ENCODE assay signal across 17 mouse cellular contexts in the genomic region with DNA sequence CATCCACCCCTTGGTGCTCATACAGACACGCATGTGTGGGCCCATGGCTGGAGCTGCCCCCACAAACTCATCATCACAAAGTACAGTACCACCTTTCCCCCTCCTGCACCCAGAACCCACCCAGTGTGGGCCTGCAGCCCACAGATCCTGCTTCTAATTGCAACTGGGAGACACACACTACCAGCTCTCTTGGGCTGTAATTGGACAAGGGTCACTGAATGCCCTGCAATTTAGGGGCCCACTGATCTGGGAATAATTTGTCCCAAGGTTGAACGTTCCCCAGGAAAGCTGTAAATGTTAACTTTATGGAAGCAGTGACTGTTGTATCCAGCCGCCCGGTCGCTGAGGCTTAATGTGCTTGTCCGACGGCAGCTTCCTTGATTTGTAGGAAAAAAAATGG. TPM values are rescaled to one million over a fixed set of nuclear protein-coding genes. Genes with fewer than 3 reads are reported as not detected.
DNase-seq lines count a peak whose midpoint lies in the region; ATAC-seq and TF ChIP-seq lines count a peak whose summit lies in the region.
"Had no signal": no experiment of that assay in that cellular context is flagged by ENCODE, and none has a peak within 500 bp of the region (broad histone marks: within the 10 kb centered on the region; RNA-seq: fewer than 3 reads in every experiment).

No protein-coding gene starts in this region.

- H3K4me2 ChIP-seq in intestine, embryonic 15.5 days (replicated peaks) = no peak overlapping the region
- no peak overlapping the region for H3K4me2 ChIP-seq in limb, embryonic 11.5 days (ENCODE audit: low read depth, severe bottlenecking)
- H3K4me2 ChIP-seq: forebrain, embryonic 15.5 days; heart, embryonic 11.5 days; heart, embryonic 15.5 days; hindbrain, embryonic 15.5 days had no signal

- peak; percentile 48 for ATAC-seq in intestine, embryonic 15.5 days
- ATAC-seq in limb, embryonic 11.5 days (ENCODE audit: insufficient number of reproducible peaks, low FRiP score, low TSS enrichment, low read depth) = no peak
- ATAC-seq: forebrain, embryonic 15.5 days had no signal

- TF ChIP-seq CTCF in lung, adult 2 months (IDR thresholded peaks at IDR 0.05; ENCODE audit: insufficient read depth, low read length) = no peak

- TF ChIP-seq POLR2A in lung, adult 2 months (IDR thresholded peaks at IDR 0.05; ENCODE audit: borderline replicate concordance, extremely low read depth, low read depth, low read length) = no peak

- peak; percentile 33 for DNase-seq in retina, embryonic 14.5 days (ENCODE audit: low spot score)
- no peak for DNase-seq in retina, postnatal 1 day
- peak; percentile 60 for DNase-seq in limb, embryonic 11.5 days (ENCODE audit: low spot score)
- DNase-seq in frontal cortex, postnatal 25 days (ENCODE audit: low spot score in 2 of 2) = no peak
- no peak for DNase-seq in lung, adult 2 months
- DNase-seq: adrenal gland, adult 2 months; adrenal gland, postnatal 36 days; cerebellum, adult 9-10 months; cerebellum, postnatal 25 days; gastrocnemius, postnatal 14 days; heart, adult 2 months; heart, postnatal 14 days had no signal

- no peaks in the 10 kb centered on the region for H3K27me3 ChIP-seq in intestine, embryonic 15.5 days (replicated peaks)
- no peaks in the 10 kb centered on the region for H3K27me3 ChIP-seq in limb, embryonic 11.5 days (ENCODE audit: control insufficient read depth, insufficient read depth, low read length)
- H3K27me3 ChIP-seq: forebrain, embryonic 15.5 days; heart, embryonic 15.5 days; hindbrain, embryonic 15.5 days had no signal

- WGBS in intestine, embryonic 15.5 days = 65% methylated on average over 7 of the region's 7 CpGs
- 22% methylated on average over 7 of the region's 7 CpGs for whole genome bisulfite sequencing in limb, embryonic 11.5 days
- 92% methylated on average over 7 of the region's 7 CpGs for WGBS in lung, adult 2 months

- no peak overlapping the region for H3K9ac ChIP-seq in intestine, embryonic 15.5 days
- H3K9ac ChIP-seq in limb, embryonic 11.5 days (ENCODE audit: low read length) = no peak overlapping the region
- H3K9ac ChIP-seq: forebrain, embryonic 15.5 days; heart, embryonic 15.5 days; hindbrain, embryonic 15.5 days had no signal

- H3K4me1 ChIP-seq in intestine, embryonic 15.5 days (replicated peaks) = no peaks in the 10 kb centered on the region; the same call in 1 of the 2 replicates
- peaks cover 33% of the 10 kb centered on the region for H3K4me1 ChIP-seq in limb, embryonic 11.5 days (ENCODE audit: control insufficient read depth, insufficient read depth, low read length)
- no peaks in the 10 kb centered on the region for H3K4me1 ChIP-seq in lung, adult 2 months (ENCODE audit: control insufficient read depth, insufficient read depth, low read length)
- H3K4me1 ChIP-seq: heart, embryonic 15.5 days had no signal

- 0 out of 2 replicates have a peak overlapping the region, but pooled peaks have one; percentile 62 for H3K27ac ChIP-seq in intestine, embryonic 15.5 days
- H3K27ac ChIP-seq in limb, embryonic 11.5 days (replicated peaks; ENCODE audit: low read depth, low read length) = peak overlapping the region; percentile 25; the same call in 1 of the 2 replicates
- H3K27ac ChIP-seq: forebrain, embryonic 15.5 days; heart, adult 2 months; heart, embryonic 15.5 days; hindbrain, embryonic 15.5 days had no signal

- H3K36me3 ChIP-seq in intestine, embryonic 15.5 days = no peaks in the 10 kb centered on the region
- no peaks in the 10 kb centered on the region for H3K36me3 ChIP-seq in limb, embryonic 11.5 days (ENCODE audit: control insufficient read depth, insufficient read depth, low read length)
- H3K36me3 ChIP-seq: forebrain, embryonic 15.5 days; hindbrain, embryonic 15.5 days had no signal

- no peak overlapping the region for H3K4me3 ChIP-seq in intestine, embryonic 15.5 days (replicated peaks)
- no peak overlapping the region for H3K4me3 ChIP-seq in limb, embryonic 11.5 days (ENCODE audit: low read depth, low read length)
- no peak overlapping the region for H3K4me3 ChIP-seq in lung, adult 2 months (replicated peaks; ENCODE audit: extremely low read depth, low read depth, low read length)
- H3K4me3 ChIP-seq: forebrain, embryonic 15.5 days; heart, adult 2 months; heart, embryonic 15.5 days; hindbrain, embryonic 15.5 days had no signal

- no peaks in the 10 kb centered on the region for H3K9me3 ChIP-seq in intestine, embryonic 15.5 days
- H3K9me3 ChIP-seq in limb, embryonic 11.5 days (ENCODE audit: control insufficient read depth, low read length) = no peaks in the 10 kb centered on the region
- H3K9me3 ChIP-seq: forebrain, embryonic 15.5 days; heart, embryonic 15.5 days; hindbrain, embryonic 15.5 days had no signal

RNA-seq across cellular contexts. Expression of a gene that starts 59.1 kb away (rescaled TPM):
- 33.0 and 35.9 TPM in 2 replicates for polyA plus RNA-seq in intestine, embryonic 15.5 days (2015; fragmentation: Nextera tagmentation; extraction: Ambion mirVana)
- polyA plus RNA-seq in limb, embryonic 11.5 days (2014; fragmentation: Nextera tagmentation; extraction: Ambion mirVana) = 22.5 and 23.8 TPM in 2 replicates
- 15.8 and 22.4 TPM in 2 replicates for polyA plus RNA-seq in lung, adult 2 months (2012; rRNA removed)

Comparison
In these comparisons a context has a peak if more than half of its experiments do, and no peak if none do; other contexts are left out.
1. DNase-seq: peak in retina, embryonic 14.5 days (single experiment) and limb, embryonic 11.5 days (single experiment); none in retina, postnatal 1 day (single experiment), frontal cortex, postnatal 25 days (0 of 2) and lung, adult 2 months (single experiment).